Mouse (Mus musculus): ENCODE measurements around the gene Kctd17.

Gene Kctd17

GRCm38 (mm10) chr15:78428391-78429138 lies at the start of gene Kctd17:
Gene Kctd17, plus strand, starts transcription at chr15:78428564.
- CTCF ChIA-PET: interaction anchor here (0.5 to 2.8 kb wide), 27 partner anchors 8 to 354 kb away, joined by 3 to 14 read pairs (median 4); partner anchors contain the start of genes Mpst (in 1 of the 4) and Tst (in 1 of the 4)
- POLR2A ChIA-PET: interaction anchor here (0.7 to 3.0 kb wide), 20 partner anchors 8 to 1016 kb away, joined by 3 to 26 read pairs (median 4); partner anchors contain the start of genes Mpst (in 3 of the 4), Tst (in 3 of the 4), Eif3d (in 1 of the 4) and Ift27 (in 1 of the 4)

GRCm38 (mm10) chr15:78380208-78380607 lies 48.2 kb upstream of the Kctd17 start:
- ChIA-PET CTCF (interaction anchor here in 3 of 4 experiments (0.7 to 1.6 kb wide), 3 partner anchors 11 to 42 kb away, joined by 3 read pairs; no protein-coding TSS in a partner anchor), POLR2A (no interaction called here)

- POLR2A ChIA-PET: no interaction called here
- CTCF ChIA-PET: interaction anchor here in 2 of 4 experiments (0.8 to 1.6 kb wide), 3 partner anchors 42 to 110 kb away, joined by 3 read pairs; no protein-coding TSS in a partner anchor
Observed at GRCm38 (mm10) chr15:78380741-78381140, 47.6 kb upstream of the Kctd17 start.

- ChIA-PET POLR2A (interaction anchor here in 1 of 4 experiments (0.6 kb wide), 1 partner anchor 67 kb away, joined by 3 read pairs; no protein-coding TSS in a partner anchor), CTCF (interaction anchor here in 1 of 4 experiments (1.2 kb wide), 1 partner anchor 62 kb away, joined by 3 read pairs; no protein-coding TSS in a partner anchor)
Observed at GRCm38 (mm10) chr15:78382115-78382514, 46.2 kb upstream of the Kctd17 start.

- POLR2A ChIA-PET: no interaction called here
- CTCF ChIA-PET: interaction anchor here in 1 of 4 experiments (0.6 kb wide), 1 partner anchor 23 kb away, joined by 4 read pairs; no protein-coding TSS in a partner anchor
Observed at GRCm38 (mm10) chr15:78383450-78384219, 44.7 kb upstream of the Kctd17 start.

- ChIA-PET CTCF (no interaction called here), POLR2A (no interaction called here)
Observed at GRCm38 (mm10) chr15:78384220-78385116, 43.9 kb upstream of the Kctd17 start.

- CTCF ChIA-PET: no interaction called here
- POLR2A ChIA-PET: no interaction called here
Observed at GRCm38 (mm10) chr15:78385564-78385963, 42.8 kb upstream of the Kctd17 start.

- CTCF ChIA-PET: interaction anchor here in 1 of 4 experiments (1.0 kb wide), 1 partner anchor 32 kb away, joined by 3 read pairs; no protein-coding TSS in a partner anchor
- POLR2A ChIA-PET: no interaction called here
Observed at GRCm38 (mm10) chr15:78390855-78391254, 37.5 kb upstream of the Kctd17 start.

- ChIA-PET POLR2A (interaction anchor here in 2 of 4 experiments (1.6 to 3.3 kb wide), 2 partner anchors 11 kb away, joined by 4 to 17 read pairs; partner anchors contain the start of genes Mpst (in 2 of the 2) and Tst (in 1 of the 2)), CTCF (interaction anchor here in 1 of 4 experiments (0.9 to 1.2 kb wide), 2 partner anchors 29 to 41 kb away, joined by 3 to 5 read pairs; no protein-coding TSS in a partner anchor)
Observed at GRCm38 (mm10) chr15:78395478-78395962, 32.8 kb upstream of the Kctd17 start, which contains the start of gene Tex33. Gene Tex33, minus strand, starts transcription at chr15:78395912.

GRCm38 (mm10) chr15:78401345-78401744 lies 27.0 kb upstream of the Kctd17 start:
- ChIA-PET POLR2A (interaction anchor here in 2 of 4 experiments (0.6 to 1.7 kb wide), 3 partner anchors 9 to 132 kb away, joined by 3 to 6 read pairs (median 4); no protein-coding TSS in a partner anchor), CTCF (interaction anchor here in 1 of 4 experiments (1.5 kb wide), 1 partner anchor 23 kb away, joined by 4 read pairs; no protein-coding TSS in a partner anchor)

GRCm38 (mm10) chr15:78401921-78402320 lies 26.4 kb upstream of the Kctd17 start:
- POLR2A ChIA-PET: interaction anchor here in 2 of 4 experiments (0.6 to 1.3 kb wide), 4 partner anchors 10 to 581 kb away, joined by 3 to 4 read pairs (median 3); no protein-coding TSS in a partner anchor

GRCm38 (mm10) chr15:78402423-78402822 lies 25.9 kb upstream of the Kctd17 start:
- ChIA-PET POLR2A (interaction anchor here in 2 of 4 experiments (0.6 to 1.3 kb wide), 4 partner anchors 9 to 580 kb away, joined by 3 to 4 read pairs (median 3); no protein-coding TSS in a partner anchor), CTCF (interaction anchor here in 2 of 4 experiments (1.0 to 1.5 kb wide), 2 partner anchors 20 to 22 kb away, joined by 3 to 4 read pairs; no protein-coding TSS in a partner anchor)

More at GRCm38 (mm10) chr15:78401921-78402320, 26.4 kb upstream of the Kctd17 start:
- CTCF ChIA-PET: interaction anchor here in 2 of 4 experiments (1.0 to 1.5 kb wide), 2 partner anchors 21 to 22 kb away, joined by 3 to 4 read pairs; no protein-coding TSS in a partner anchor

- CTCF ChIA-PET: no interaction called here
- POLR2A ChIA-PET: interaction anchor here in 1 of 4 experiments (1.2 to 1.3 kb wide), 2 partner anchors 22 to 33 kb away, joined by 3 read pairs; no protein-coding TSS in a partner anchor
Observed at GRCm38 (mm10) chr15:78403301-78403741, 25.0 kb upstream of the Kctd17 start.

GRCm38 (mm10) chr15:78403896-78404295 lies 24.5 kb upstream of the Kctd17 start:
- ChIA-PET CTCF (no interaction called here), POLR2A (interaction anchor here in 2 of 4 experiments (1.2 kb wide), 2 partner anchors 21 to 26 kb away, joined by 3 read pairs; no protein-coding TSS in a partner anchor)

GRCm38 (mm10) chr15:78405098-78405497 lies 23.3 kb upstream of the Kctd17 start:
- POLR2A ChIA-PET: interaction anchor here in 3 of 4 experiments (0.8 to 4.3 kb wide), 9 partner anchors 9 to 639 kb away, joined by 3 to 128 read pairs (median 8); partner anchors contain the start of genes Kctd17 (in 1 of the 3) and Tex33 (in 1 of the 3)

GRCm38 (mm10) chr15:78405517-78406211 lies 22.7 kb upstream of the Kctd17 start, which contains the start of gene Tst:
Gene Tst, minus strand, starts transcription at chr15:78405907.
- POLR2A ChIA-PET: interaction anchor here (0.6 to 4.3 kb wide), 65 partner anchors 9 to 1099 kb away, joined by 3 to 128 read pairs (median 4); partner anchors contain the start of genes Kctd17 (in 3 of the 4), Cacng2 (in 2 of the 4), Eif3d (in 2 of the 4) and Tex33 (in 2 of the 4)

More at GRCm38 (mm10) chr15:78405098-78405497, 23.3 kb upstream of the Kctd17 start:
- CTCF ChIA-PET: interaction anchor here in 1 of 4 experiments (1.1 to 2.6 kb wide), 3 partner anchors 17 to 43 kb away, joined by 3 to 14 read pairs (median 14); partner anchors contain the start of gene Kctd17

More at GRCm38 (mm10) chr15:78405517-78406211, 22.7 kb upstream of the Kctd17 start, which contains the start of gene Tst:
- CTCF ChIA-PET: interaction anchor here in 2 of 4 experiments (0.9 to 2.6 kb wide), 16 partner anchors 15 to 373 kb away, joined by 3 to 14 read pairs (median 6); partner anchors contain the start of gene Kctd17 (in 1 of the 2)

All from embryonic stem cell, embryonic (primary cell).